Mouse (Mus musculus): ENCODE data around the gene Dlx1.

The Dlx1 gene

GRCm38 (mm10) chr2:71528014-71528713 is at the start of gene Dlx1:
Dlx1 (plus strand) TSS chr2:71528113.
- no peak for DNase-seq

- no peak for DNase-seq
Observed at GRCm38 (mm10) chr2:71479917-71480316, 48.0 kb upstream of the Dlx1 start.

GRCm38 (mm10) chr2:71481825-71482224 is 46.1 kb upstream of the Dlx1 start:
- no peak for DNase-seq

- DNase-seq: no peak
Observed at GRCm38 (mm10) chr2:71483046-71483716, 44.7 kb upstream of the Dlx1 start.

GRCm38 (mm10) chr2:71483717-71484066 is 44.2 kb upstream of the Dlx1 start:
- no peak for DNase-seq

- no peak for DNase-seq
Observed at GRCm38 (mm10) chr2:71491295-71491694, 36.6 kb upstream of the Dlx1 start.

GRCm38 (mm10) chr2:71493161-71493683 is 34.7 kb upstream of the Dlx1 start:
- no peak for DNase-seq

GRCm38 (mm10) chr2:71494503-71494902 is 33.4 kb upstream of the Dlx1 start:
- DNase-seq: no peak

- no peak for DNase-seq
Observed at GRCm38 (mm10) chr2:71494971-71495370, 32.9 kb upstream of the Dlx1 start.

GRCm38 (mm10) chr2:71497175-71497574 is 30.7 kb upstream of the Dlx1 start:
- DNase-seq: no peak

- DNase-seq: no peak
Observed at GRCm38 (mm10) chr2:71499276-71500230, 28.4 kb upstream of the Dlx1 start.

GRCm38 (mm10) chr2:71504852-71505251 is 23.1 kb upstream of the Dlx1 start:
- no peak for DNase-seq

GRCm38 (mm10) chr2:71511209-71511608 is 16.7 kb upstream of the Dlx1 start:
- DNase-seq: no peak

GRCm38 (mm10) chr2:71512326-71512725 is 15.6 kb upstream of the Dlx1 start:
- no peak for DNase-seq

GRCm38 (mm10) chr2:71516995-71517394 is 10.9 kb upstream of the Dlx1 start:
- DNase-seq: no peak

GRCm38 (mm10) chr2:71517466-71518099 is 10.3 kb upstream of the Dlx1 start:
- no peak for DNase-seq

- no peak for DNase-seq
Observed at GRCm38 (mm10) chr2:71522871-71523270, 5.0 kb upstream of the Dlx1 start.

GRCm38 (mm10) chr2:71523431-71523830 is 4.5 kb upstream of the Dlx1 start:
- DNase-seq: no peak

- no peak for DNase-seq
Observed at GRCm38 (mm10) chr2:71524763-71525162, 3.1 kb upstream of the Dlx1 start.

GRCm38 (mm10) chr2:71526595-71527322 is 1.2 kb upstream of the Dlx1 start:
- DNase-seq: no peak

GRCm38 (mm10) chr2:71527323-71528013 is 445 bp upstream of the Dlx1 start:
- DNase-seq: no peak

Data from spleen, adult 18-20 months (tissue).